Mouse (Mus musculus) adipose tissue, adult 10 weeks (tissue): ENCODE data around the gene Kcnab3. TPM values are rescaled to one million over a fixed set of nuclear protein-coding genes. Genes with fewer than 3 reads are reported as not detected.

ENCODE experiments used
- polyA plus RNA-seq: library from polyadenylated mRNA; stranded (reverse); fragments of 350-450 nt; fragmentation: Illumina TruSeq; extraction: RNeasy Lipid Tissue Mini Kit (QIAGEN cat#74804); gene quantifications from one replicate; pipeline ENCODE4 v1.2.3, GENCODE M21; 2014; ENCODE audit warnings: low read depth, low replicate concordance

The Kcnab3 gene
- polyA plus RNA-seq: 1.1 TPM

DNA sequence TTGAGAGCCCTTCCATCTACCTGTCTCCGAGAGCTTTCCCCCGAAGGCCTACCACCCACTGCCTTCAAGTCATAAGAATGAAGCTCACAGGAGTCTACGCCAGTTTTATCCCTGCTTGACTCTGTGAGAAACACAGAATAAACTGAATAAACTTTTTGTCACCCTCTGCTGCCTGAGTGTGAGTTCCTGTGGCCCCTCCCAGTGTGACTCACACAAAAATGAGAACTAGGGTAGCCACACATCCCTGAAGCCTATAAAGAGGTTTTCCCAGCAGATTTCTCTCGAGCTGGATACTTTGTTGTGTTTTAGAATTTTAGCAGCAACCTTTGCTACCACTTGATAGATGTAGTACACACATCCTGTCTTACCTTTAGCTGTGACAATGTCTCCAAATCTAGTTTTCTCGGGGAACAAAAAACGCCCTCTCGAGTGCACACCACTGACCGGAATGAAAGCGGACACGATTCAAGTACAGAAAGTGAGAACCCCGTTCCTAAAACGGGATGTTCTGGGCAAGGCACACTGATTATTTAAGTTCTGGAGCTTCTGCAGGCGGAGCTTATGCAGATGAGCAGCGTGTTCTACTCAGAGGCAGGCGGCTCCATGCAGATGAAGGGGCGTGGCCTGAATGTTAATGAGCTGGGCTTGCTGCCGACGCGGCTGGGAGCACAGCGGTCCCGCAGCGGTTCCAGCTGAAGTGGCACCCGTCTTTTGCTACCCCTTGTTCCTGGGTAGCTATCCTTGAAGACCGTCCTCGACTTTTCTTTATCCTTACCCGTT lies at the start of gene Kcnab3:
TSS of gene Kcnab3 (plus strand) at position 631 of the 780 bp plus-strand sequence.

DNA sequence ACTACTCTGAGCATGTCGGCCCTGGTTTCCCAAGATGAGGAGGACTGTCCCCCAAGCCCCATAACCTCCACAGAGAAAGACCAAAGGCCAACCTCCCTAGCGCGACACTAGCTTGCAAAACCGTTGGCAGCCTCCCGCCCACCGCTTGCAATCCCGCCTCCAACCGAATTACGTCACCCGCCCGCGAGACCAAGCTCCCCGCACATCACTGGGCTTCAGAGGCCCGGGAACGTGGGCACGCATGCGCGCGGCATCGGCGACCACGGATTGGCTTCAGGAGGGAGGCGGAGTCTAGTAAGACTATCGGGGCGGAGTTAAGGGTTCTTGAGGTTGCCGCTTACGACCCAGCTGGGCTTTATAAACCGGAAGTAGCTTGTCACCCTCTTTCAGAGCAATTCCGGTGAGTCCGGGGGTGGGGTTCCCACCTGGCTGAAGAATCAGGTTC lies 2.4 kb upstream of the Kcnab3 start, which contains the start of the genes Cntrob and Trappc1:
TSS of gene Cntrob (minus strand) at position 109 of the 445 bp plus-strand sequence.
TSS of gene Trappc1 (plus strand) at position 314 of the 445 bp plus-strand sequence.

DNA sequence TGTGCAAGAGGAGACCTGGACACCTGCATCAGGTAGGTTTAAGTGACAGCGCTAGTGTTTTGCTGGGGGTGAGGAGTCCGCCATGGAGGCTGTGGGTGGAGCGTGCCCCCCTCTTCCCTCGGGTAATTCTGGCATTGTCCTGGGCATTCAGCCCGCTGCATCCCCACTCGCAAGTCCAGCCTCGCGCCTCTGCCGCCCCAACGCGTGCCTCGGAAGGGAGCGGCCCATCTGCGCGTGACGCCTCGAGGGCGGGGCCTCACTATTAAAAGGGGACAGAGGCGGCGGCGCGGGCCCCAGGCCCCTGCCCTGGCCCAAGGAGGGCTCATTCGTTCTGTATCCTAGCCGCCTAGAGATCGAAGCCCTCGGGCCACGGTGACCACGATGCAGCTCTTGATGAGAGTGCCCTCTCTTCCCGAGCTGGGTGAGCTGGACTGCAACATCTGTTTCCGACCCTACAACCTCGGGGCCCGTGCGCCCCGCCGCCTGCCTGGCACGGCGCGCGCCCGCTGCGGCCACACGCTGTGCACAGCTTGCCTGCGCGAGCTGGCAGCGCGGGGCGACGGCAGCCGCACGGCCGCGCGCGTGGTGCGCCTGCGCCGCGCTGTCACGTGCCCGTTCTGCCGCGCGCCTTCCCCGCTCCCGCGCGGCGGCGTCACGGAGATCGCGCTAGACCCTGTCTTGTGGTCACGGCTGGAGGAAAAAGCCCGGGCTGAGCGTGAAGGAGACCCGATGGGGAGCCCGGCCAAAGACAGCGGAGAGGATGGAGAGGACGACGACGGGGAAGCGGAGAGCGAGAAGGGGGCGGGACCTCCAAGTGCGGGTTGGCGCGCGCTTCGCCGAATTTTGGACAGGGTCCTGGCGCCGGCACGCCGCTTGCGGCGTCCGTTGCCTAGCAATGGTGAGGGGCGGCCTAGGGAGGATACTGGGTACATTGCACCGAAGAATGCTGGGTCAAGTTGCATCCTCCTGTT lies 14.4 kb downstream of the Kcnab3 start, which contains the start of gene Rnf227:
TSS of gene Rnf227 (plus strand) at position 301 of the 971 bp plus-strand sequence.

DNA sequence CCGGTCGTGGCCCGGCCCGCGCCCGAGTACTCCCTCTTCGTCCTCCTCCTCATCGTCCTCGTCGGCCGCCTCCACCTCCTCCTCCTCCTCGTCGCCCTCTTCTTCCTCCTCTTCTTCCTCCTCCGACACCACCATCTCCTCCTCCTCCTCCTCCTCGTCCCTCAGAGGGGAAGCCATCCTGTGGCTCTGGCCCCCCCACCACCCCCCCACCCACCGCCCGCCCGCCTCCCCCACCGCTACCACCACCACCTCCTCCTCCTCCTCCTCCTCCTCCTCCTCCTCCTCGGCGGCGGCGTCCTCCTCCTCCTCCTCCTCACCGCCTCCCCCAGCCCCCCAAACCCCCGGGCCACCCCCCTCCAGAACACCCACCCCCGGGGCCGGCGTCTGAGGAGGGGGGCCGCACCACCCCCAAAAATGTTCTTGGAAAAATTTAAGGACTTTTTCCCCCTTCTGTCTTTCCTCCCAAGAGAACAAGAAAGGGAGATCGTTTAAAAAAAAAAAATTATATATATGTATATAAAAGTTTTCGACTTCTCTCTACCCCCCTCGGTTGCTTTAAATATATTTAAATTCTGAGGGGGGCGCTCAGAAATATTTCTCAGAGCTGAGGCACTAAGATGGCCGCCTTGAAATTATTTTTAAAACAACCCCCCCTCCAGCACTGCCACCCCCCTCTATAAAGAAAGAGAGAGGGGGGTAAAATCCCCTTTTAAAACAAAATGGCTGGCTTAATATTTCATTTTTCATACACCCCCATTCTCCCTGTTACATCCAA lies 43.3 kb downstream of the Kcnab3 start, which contains the start of gene Chd3:
TSS of gene Chd3 (minus strand) at position 192 of the 775 bp plus-strand sequence.

Other genes with a start within 250 kb of the Kcnab3 start
- gene Vamp2, start 237.8 kb upstream of the Kcnab3 start, polyA plus RNA-seq: 167 TPM
- 31.8 TPM for gene Per1, start 231.0 kb upstream of the Kcnab3 start, polyA plus RNA-seq
- gene Hes7, start 205.9 kb upstream of the Kcnab3 start, polyA plus RNA-seq: not detected
- gene 9130213A22Rik, start 203.7 kb upstream of the Kcnab3 start, polyA plus RNA-seq: 0.57 TPM
- 1.3 TPM for gene Aloxe3, start 200.4 kb upstream of the Kcnab3 start, polyA plus RNA-seq
- gene Alox12b, start 169.3 kb upstream of the Kcnab3 start, polyA plus RNA-seq: not detected
- not detected for gene Alox8, start 128.4 kb upstream of the Kcnab3 start, polyA plus RNA-seq
- 0.05 TPM for gene Gucy2e, start 89.2 kb upstream of the Kcnab3 start, polyA plus RNA-seq
- gene Cntrob, start 2.5 kb upstream of the Kcnab3 start, polyA plus RNA-seq: 8.9 TPM
- 90.6 TPM for gene Trappc1, start 2.3 kb upstream of the Kcnab3 start, polyA plus RNA-seq
- gene Rnf227, start 14.2 kb downstream of the Kcnab3 start, polyA plus RNA-seq: 1.6 TPM
- gene Chd3, start 43.1 kb downstream of the Kcnab3 start, polyA plus RNA-seq: 88.6 TPM
- gene Naa38, start 69.2 kb downstream of the Kcnab3 start, polyA plus RNA-seq: 115 TPM
- 37.7 TPM for gene Cyb5d1, start 69.4 kb downstream of the Kcnab3 start, polyA plus RNA-seq
- 10.2 TPM for gene Tmem88, start 72.0 kb downstream of the Kcnab3 start, polyA plus RNA-seq
- 22.5 TPM for gene Kdm6b, start 87.4 kb downstream of the Kcnab3 start, polyA plus RNA-seq
- 1.2 TPM for gene Dnah2, start 222.9 kb downstream of the Kcnab3 start, polyA plus RNA-seq
- gene Efnb3, start 233.9 kb downstream of the Kcnab3 start, polyA plus RNA-seq: 1.1 TPM